Mouse (Mus musculus): ENCODE measurements around the gene Btg3. TPM values are rescaled to one million over a fixed set of nuclear protein-coding genes. Genes with fewer than 3 reads are reported as not detected.
A peak's percentile ranks its signal among the peaks of the same experiment; 100 is the strongest.

Btg3 gene
- polyA plus RNA-seq, 1 experiment from 2014 or later, result 61.6 TPM

- no peaks in the 10 kb centered on the region for H3K27me3 ChIP-seq
- H3K4me1 ChIP-seq (replicated peaks), result peaks cover 11% of the 10 kb centered on the region
- no peak for ATAC-seq (replicated peaks; ENCODE audit: insufficient number of reproducible peaks, insufficient read depth, low FRiP score, low read depth)
- no peak overlapping the region for H3K9ac ChIP-seq
- no peaks in the 10 kb centered on the region for H3K9me3 ChIP-seq (replicated peaks)
- H3K4me3 ChIP-seq, result no peak overlapping the region
- H3K36me3 ChIP-seq, result no peaks in the 10 kb centered on the region
- H3K4me2 ChIP-seq, result no peak overlapping the region
- 61% methylated on average over 6 of the region's 6 CpGs for WGBS
- no peak overlapping the region for H3K27ac ChIP-seq
Observed at GRCm38 (mm10) chr16:78343792-78344191, 33.2 kb downstream of the Btg3 start.

- Histone ChIP-seq H3K27me3 (no peaks in the 10 kb centered on the region), H3K4me1 (replicated peaks) (peaks cover 9% of the 10 kb centered on the region), H3K4me3 (no peak overlapping the region), H3K27ac (no peak overlapping the region), H3K4me2 (no peak overlapping the region), H3K9me3 (replicated peaks) (no peaks in the 10 kb centered on the region), H3K9ac (no peak overlapping the region), H3K36me3 (no peaks in the 10 kb centered on the region)
- 83% methylated on average over 5 of the region's 5 CpGs for WGBS
- no peak for ATAC-seq (replicated peaks; ENCODE audit: insufficient number of reproducible peaks, insufficient read depth, low FRiP score, low read depth)
Observed at GRCm38 (mm10) chr16:78342767-78343166, 34.2 kb downstream of the Btg3 start.

- no peak overlapping the region for H3K9ac ChIP-seq
Observed at GRCm38 (mm10) chr16:78341356-78341755, 35.6 kb downstream of the Btg3 start.

GRCm38 (mm10) chr16:78337226-78337625 lies 39.8 kb downstream of the Btg3 start:
- Histone ChIP-seq H3K27me3 (no peaks in the 10 kb centered on the region), H3K9ac (no peak overlapping the region), H3K9me3 (replicated peaks) (no peaks in the 10 kb centered on the region), H3K36me3 (peaks cover 34% of the 10 kb centered on the region), H3K4me1 (replicated peaks) (no peaks in the 10 kb centered on the region), H3K27ac (no peak overlapping the region), H3K4me3 (no peak overlapping the region), H3K4me2 (no peak overlapping the region)
- ATAC-seq (replicated peaks; ENCODE audit: insufficient number of reproducible peaks, insufficient read depth, low FRiP score, low read depth), result no peak
- 64% methylated on average over 8 of the region's 8 CpGs for WGBS

More at GRCm38 (mm10) chr16:78341356-78341755, 35.6 kb downstream of the Btg3 start:
- no peaks in the 10 kb centered on the region for H3K9me3 ChIP-seq (replicated peaks)
- H3K4me3 ChIP-seq, result no peak overlapping the region
- no peaks in the 10 kb centered on the region; the same call in 1 of the 2 replicates for H3K36me3 ChIP-seq
- no peak overlapping the region for H3K4me2 ChIP-seq
- no peaks in the 10 kb centered on the region for H3K27me3 ChIP-seq
- no peak overlapping the region for H3K27ac ChIP-seq
- ATAC-seq (replicated peaks; ENCODE audit: insufficient number of reproducible peaks, insufficient read depth, low FRiP score, low read depth), result no peak
- WGBS, result 87% methylated on average over 4 of the region's 4 CpGs
- peaks cover 3% of the 10 kb centered on the region; the same call in 1 of the 2 replicates for H3K4me1 ChIP-seq (replicated peaks)

GRCm38 (mm10) chr16:78327999-78328398 lies 49.0 kb downstream of the Btg3 start:
- no peak for ATAC-seq (replicated peaks; ENCODE audit: insufficient number of reproducible peaks, insufficient read depth, low FRiP score, low read depth)
- WGBS, result 87% methylated on average over 12 of the region's 12 CpGs
- no peak overlapping the region for H3K9ac ChIP-seq
- H3K4me1 ChIP-seq (replicated peaks), result peaks cover 3% of the 10 kb centered on the region; the same call in 1 of the 2 replicates
- H3K4me2 ChIP-seq, result no peak overlapping the region
- no peaks in the 10 kb centered on the region for H3K9me3 ChIP-seq (replicated peaks)
- H3K27me3 ChIP-seq, result no peaks in the 10 kb centered on the region
- H3K36me3 ChIP-seq, result peaks cover 10% of the 10 kb centered on the region; the same call in 1 of the 2 replicates
- no peak overlapping the region for H3K4me3 ChIP-seq
- no peak overlapping the region for H3K27ac ChIP-seq

GRCm38 (mm10) chr16:78327562-78327961 lies 49.4 kb downstream of the Btg3 start:
- H3K9ac ChIP-seq, result no peak overlapping the region
- H3K9me3 ChIP-seq (replicated peaks), result no peaks in the 10 kb centered on the region
- H3K4me3 ChIP-seq, result no peak overlapping the region
- H3K4me1 ChIP-seq (replicated peaks), result peaks cover 7% of the 10 kb centered on the region
- H3K27ac ChIP-seq, result no peak overlapping the region
- no peaks in the 10 kb centered on the region for H3K27me3 ChIP-seq
- WGBS, result 83% methylated on average over 7 of the region's 7 CpGs
- ATAC-seq (replicated peaks; ENCODE audit: insufficient number of reproducible peaks, insufficient read depth, low FRiP score, low read depth), result no peak
- H3K36me3 ChIP-seq, result peaks cover 5% of the 10 kb centered on the region; the same call in 1 of the 2 replicates
- no peak overlapping the region for H3K4me2 ChIP-seq

- WGBS, result 54% methylated on average over 27 of the region's 27 CpGs
Observed at GRCm38 (mm10) chr16:78325972-78326848, 50.8 kb downstream of the Btg3 start.

GRCm38 (mm10) chr16:78322140-78322539 lies 54.9 kb downstream of the Btg3 start:
- Histone ChIP-seq H3K4me1 (replicated peaks) (peaks cover 37% of the 10 kb centered on the region), H3K27me3 (no peaks in the 10 kb centered on the region), H3K27ac (no peak overlapping the region), H3K9ac (no peak overlapping the region), H3K36me3 (no peaks in the 10 kb centered on the region), H3K9me3 (replicated peaks) (no peaks in the 10 kb centered on the region), H3K4me3 (0 out of 2 replicates have a peak overlapping the region, but pooled peaks have one; percentile 8), H3K4me2 (peak overlapping the region; percentile 43)
- 22% methylated on average over 7 of the region's 7 CpGs for WGBS
- ATAC-seq (replicated peaks; ENCODE audit: insufficient number of reproducible peaks, insufficient read depth, low FRiP score, low read depth), result no peak

More at GRCm38 (mm10) chr16:78325972-78326848, 50.8 kb downstream of the Btg3 start:
- Histone ChIP-seq H3K4me3 (no peak overlapping the region), H3K9ac (no peak overlapping the region), H3K27me3 (no peaks in the 10 kb centered on the region), H3K36me3 (no peaks in the 10 kb centered on the region), H3K9me3 (replicated peaks) (no peaks in the 10 kb centered on the region), H3K4me2 (peak overlapping the region; percentile 37), H3K27ac (no peak overlapping the region), H3K4me1 (replicated peaks) (peaks cover 19% of the 10 kb centered on the region)
- ATAC-seq (replicated peaks; ENCODE audit: insufficient number of reproducible peaks, insufficient read depth, low FRiP score, low read depth), result peak; percentile 53; the same call in 1 of the 2 replicates

- H3K4me1 ChIP-seq (replicated peaks), result peaks cover 37% of the 10 kb centered on the region
- ATAC-seq (replicated peaks; ENCODE audit: insufficient number of reproducible peaks, insufficient read depth, low FRiP score, low read depth), result no peak
- no peaks in the 10 kb centered on the region for H3K36me3 ChIP-seq
- no peaks in the 10 kb centered on the region for H3K27me3 ChIP-seq
- no peak overlapping the region for H3K4me3 ChIP-seq
- 0 out of 2 replicates have a peak overlapping the region, but pooled peaks have one; percentile 43 for H3K4me2 ChIP-seq
- H3K27ac ChIP-seq, result no peak overlapping the region
- no peaks in the 10 kb centered on the region for H3K9me3 ChIP-seq (replicated peaks)
- H3K9ac ChIP-seq, result no peak overlapping the region
- WGBS, result 14% methylated on average over 7 of the region's 7 CpGs
Observed at GRCm38 (mm10) chr16:78321559-78321958, 55.4 kb downstream of the Btg3 start.

- H3K27ac ChIP-seq, result no peak overlapping the region
- H3K9ac ChIP-seq, result no peak overlapping the region
- no peaks in the 10 kb centered on the region for H3K9me3 ChIP-seq (replicated peaks)
- no peaks in the 10 kb centered on the region for H3K27me3 ChIP-seq
- no peak overlapping the region for H3K4me2 ChIP-seq
- H3K4me1 ChIP-seq (replicated peaks), result peaks cover 38% of the 10 kb centered on the region
- ATAC-seq (replicated peaks; ENCODE audit: insufficient number of reproducible peaks, insufficient read depth, low FRiP score, low read depth), result no peak
- no peaks in the 10 kb centered on the region for H3K36me3 ChIP-seq
- WGBS, result 69% methylated on average over 7 of the region's 7 CpGs
- no peak overlapping the region for H3K4me3 ChIP-seq
Observed at GRCm38 (mm10) chr16:78319711-78320110, 57.3 kb downstream of the Btg3 start.

GRCm38 (mm10) chr16:78317960-78318359 lies 59.0 kb downstream of the Btg3 start:
- Histone ChIP-seq H3K27me3 (no peaks in the 10 kb centered on the region), H3K36me3 (no peaks in the 10 kb centered on the region), H3K9ac (no peak overlapping the region), H3K4me3 (no peak overlapping the region), H3K4me1 (replicated peaks) (peaks cover 50% of the 10 kb centered on the region), H3K9me3 (replicated peaks) (no peaks in the 10 kb centered on the region), H3K27ac (peak overlapping the region; percentile 57), H3K4me2 (peak overlapping the region; percentile 31)
- 13% methylated on average over 7 of the region's 7 CpGs for WGBS
- peak; percentile 45; the same call in 1 of the 2 replicates for ATAC-seq (replicated peaks; ENCODE audit: insufficient number of reproducible peaks, insufficient read depth, low FRiP score, low read depth)

All from heart, embryonic 15.5 days (tissue).